Mouse (Mus musculus): ENCODE measurements around the gene Ulk3.

Gene Ulk3

GRCm38 (mm10) chr9:57643856-57644180 is 54.6 kb downstream of the Ulk3 start:
- peak; percentile 44 to 50 for DNase-seq (ENCODE audit: low spot score in 2 of 2)

GRCm38 (mm10) chr9:57644442-57644943 is 55.2 kb downstream of the Ulk3 start:
- no peak for DNase-seq (ENCODE audit: low spot score in 2 of 2)

GRCm38 (mm10) chr9:57644944-57645893 is 56.0 kb downstream of the Ulk3 start:
- peak; percentile 91 to 93 for DNase-seq (ENCODE audit: low spot score in 2 of 2)

Data from natural killer cell, adult 2 months (primary cell).